Mouse (Mus musculus): Measurements from ENCODE around the gene Ctns.

The Ctns gene

DNA sequence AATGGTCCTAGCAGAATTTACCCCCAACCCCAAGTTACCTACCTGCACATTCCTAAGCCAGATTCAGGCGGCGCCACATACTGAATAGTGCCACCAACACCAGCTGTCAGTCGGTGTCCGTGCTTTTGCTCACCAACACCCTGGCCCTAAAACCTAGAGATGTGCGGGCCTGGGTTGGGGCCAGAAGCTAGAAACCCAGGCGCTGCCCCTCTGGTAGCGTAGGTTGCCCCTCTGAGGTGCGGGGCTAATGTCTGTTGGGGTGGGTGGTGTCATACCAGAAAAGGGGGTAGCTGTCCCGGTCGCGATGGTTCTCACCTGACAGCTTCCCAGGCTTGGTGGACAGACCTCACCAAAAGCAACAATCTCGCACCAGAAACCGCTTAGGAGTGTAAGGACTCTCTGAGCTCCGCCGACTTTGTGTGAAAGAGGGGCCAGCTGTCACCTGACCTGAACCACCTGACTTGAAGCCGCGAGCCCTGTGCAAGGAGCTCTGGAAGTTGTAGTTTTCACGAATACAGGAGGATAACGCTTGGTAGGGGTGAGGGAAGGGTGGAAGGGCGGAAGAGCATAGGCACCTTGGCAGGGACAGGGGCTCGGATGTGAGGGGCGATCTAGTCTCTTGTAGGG, at the start of gene Ctns:
TSS of gene Ctns (minus strand) at position 440 of the 627 bp plus-strand sequence.
- peak; percentile 75 to 79 for DNase-seq (ENCODE audit: low spot score in 2 of 2)

DNA sequence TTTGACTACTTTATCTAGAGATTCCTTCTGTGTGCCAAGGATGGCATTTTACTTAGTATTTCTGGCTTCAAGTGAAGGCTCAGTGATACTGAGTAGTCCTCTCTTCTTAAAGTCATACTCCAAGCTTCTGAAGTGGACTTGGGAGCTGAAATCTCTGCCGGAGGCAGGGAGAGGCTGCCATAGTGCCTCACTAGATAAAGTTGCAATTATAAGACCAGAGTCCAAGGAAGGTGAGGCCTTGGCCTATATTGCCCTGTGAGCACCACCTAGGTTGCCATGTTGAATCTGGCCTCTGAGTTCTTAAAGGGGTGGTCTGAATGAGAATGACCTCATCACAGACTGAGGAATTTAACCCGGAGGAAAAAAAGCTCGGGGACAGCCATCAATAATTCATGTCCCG, 43.9 kb upstream of the Ctns start:
- DNase-seq (ENCODE audit: low spot score in 2 of 2): no peak

DNA sequence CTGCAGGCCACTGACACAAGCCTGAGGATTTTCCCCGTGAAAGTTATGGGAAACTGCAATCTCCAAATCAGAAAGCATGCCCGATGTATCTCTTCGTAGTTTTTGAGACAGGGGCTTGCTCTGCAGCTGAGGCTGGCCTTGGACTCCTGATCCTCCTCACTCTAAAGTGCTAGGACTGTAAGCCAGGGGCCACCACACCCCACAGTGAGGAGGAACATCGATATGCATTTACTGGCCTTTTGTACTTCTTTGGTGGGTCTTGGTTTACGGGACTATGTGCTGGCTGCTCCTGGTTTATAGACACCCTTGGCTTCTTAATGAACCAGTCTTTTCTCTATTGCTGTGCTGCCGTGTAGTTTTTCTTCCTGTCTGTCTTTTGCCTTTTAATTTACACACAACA, 43.4 kb upstream of the Ctns start:
- DNase-seq (ENCODE audit: low spot score in 2 of 2): no peak

DNA sequence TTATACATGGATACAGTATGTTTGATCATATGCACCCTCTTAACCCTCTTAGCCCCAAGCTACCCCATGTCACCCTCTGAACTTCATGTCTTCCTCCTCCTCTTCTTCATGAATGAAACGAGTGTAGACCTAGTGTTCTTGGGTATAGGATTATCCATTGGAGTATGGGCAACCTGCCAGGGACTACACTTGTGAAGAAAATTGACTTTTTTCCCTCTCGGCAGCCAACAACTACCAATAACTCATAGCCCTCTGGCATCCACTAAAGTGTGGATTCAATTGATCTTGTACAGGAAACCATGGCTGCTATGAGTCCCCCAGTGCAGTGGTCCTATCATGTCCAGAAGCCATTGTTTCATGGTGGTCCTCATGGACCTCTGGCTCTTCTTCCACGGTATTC, 37.9 kb upstream of the Ctns start:
- DNase-seq (ENCODE audit: low spot score in 2 of 2): no peak

DNA sequence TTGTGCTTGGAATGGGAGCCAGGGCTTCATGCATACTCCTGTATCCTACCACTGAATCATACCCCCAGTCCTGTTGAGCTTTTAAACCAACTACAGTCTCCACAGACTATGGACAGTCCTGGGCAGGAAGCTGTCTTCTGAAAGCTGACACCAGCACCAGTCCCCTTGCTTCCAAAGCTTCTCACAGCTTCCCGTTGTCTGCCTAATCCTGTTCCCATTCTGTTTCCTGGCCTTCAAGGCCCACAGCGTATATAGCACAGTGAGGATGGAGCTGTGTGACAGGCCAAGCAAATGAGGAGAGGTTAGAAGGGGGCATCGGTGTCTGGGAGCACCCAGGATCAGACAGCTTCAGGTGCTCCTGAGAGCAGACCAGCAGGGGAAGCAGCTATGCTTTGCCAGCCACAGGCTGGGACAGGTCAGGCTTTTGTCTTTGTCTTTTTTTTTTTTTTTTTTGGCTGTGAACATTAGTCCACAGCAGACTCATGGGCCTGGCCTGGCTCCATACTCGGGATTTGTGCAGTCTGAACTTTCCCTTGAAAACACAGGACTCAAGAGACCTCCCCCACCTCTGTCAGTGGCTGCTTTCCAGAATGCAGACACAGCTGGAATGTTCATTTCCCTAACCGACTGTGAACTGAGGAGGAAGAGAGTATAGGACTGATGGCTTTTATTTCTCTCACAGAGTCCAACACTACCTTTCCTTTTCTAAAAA, 37.3 kb upstream of the Ctns start:
- DNase-seq (ENCODE audit: low spot score in 2 of 2): peak; percentile 71 to 75

DNA sequence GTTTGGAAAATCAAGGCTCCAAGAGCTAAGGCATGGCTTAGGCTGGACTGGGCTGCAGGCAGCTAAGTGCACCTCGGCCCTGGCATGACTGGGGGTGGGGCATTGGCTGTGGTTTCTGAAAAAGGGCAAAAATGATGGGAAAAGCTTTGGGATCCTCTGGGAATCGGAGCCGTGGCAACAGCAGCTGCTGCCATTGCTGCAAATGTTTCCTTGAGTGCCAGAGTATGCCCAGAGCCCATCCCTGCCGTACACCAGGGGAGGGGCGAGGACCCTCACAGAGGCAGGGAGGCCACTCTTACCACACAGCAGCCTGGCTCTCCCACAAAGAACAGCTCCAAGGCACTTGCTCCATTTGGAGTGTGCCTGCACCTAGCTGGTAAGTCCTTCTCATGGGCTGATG, 35.1 kb upstream of the Ctns start, which contains the start of gene Trpv1:
TSS of gene Trpv1 (plus strand) at position 301 of the 400 bp plus-strand sequence.
- no peak for DNase-seq (ENCODE audit: low spot score in 2 of 2)

DNA sequence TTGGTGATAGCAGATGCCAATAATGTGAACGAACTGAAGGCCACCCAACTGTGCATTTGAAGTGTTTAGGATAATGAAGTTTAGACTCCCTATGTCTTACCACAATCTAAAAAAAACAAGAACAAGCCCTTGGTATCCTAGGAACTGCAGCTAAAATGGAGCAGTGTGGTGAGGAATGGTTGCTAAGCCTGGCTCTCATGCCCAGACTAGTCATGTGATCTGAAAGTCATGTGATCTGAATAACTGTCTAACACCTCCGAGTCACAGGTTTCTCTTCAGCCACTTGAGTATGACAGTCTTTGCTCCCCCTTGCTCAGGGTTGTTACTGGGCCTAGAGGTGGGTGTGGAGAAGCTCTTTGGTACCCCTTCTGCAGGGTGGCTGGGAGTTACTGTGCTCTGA, 33.7 kb upstream of the Ctns start:
- no peak for DNase-seq (ENCODE audit: low spot score in 2 of 2)

DNA sequence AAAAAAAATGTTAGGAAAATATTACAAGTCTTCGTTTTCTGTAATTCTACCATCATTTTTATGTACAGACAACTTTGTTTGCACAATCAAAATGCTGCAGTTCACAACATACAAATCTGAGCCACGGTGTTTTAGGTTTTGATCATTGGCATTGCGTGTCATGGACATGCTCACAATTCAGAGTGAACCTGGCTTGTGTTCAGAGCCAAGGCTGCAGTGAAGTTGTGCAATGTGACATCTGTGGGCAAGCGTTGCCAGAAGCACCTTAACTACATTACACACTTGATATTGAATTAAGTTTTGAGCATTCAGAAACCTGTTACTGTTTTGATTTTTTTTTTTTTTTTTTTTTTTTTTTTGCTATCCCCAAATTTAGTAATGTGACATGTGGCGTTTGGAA, 31.2 kb upstream of the Ctns start:
- DNase-seq (ENCODE audit: low spot score in 2 of 2): no peak

DNA sequence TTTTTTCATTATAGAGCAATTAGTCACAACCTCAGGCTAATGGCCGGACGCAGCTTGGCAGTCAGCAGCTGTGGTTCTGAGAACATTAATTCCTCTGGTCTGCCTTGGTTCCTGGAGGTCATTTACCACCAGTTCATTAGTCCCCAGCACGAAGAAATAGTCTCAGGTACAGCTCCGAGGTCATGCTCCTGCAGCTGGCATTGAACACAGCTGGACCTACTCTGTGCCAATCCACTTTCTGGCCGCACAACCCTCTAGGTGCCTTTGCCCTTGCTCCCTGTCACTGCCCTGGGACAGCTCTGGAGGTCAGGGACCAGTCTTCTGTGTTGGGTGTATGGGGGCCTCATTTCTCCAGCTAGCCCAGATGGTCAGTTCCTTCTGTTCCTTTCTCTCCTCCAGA, 30.0 kb upstream of the Ctns start:
- DNase-seq (ENCODE audit: low spot score in 2 of 2): no peak

DNA sequence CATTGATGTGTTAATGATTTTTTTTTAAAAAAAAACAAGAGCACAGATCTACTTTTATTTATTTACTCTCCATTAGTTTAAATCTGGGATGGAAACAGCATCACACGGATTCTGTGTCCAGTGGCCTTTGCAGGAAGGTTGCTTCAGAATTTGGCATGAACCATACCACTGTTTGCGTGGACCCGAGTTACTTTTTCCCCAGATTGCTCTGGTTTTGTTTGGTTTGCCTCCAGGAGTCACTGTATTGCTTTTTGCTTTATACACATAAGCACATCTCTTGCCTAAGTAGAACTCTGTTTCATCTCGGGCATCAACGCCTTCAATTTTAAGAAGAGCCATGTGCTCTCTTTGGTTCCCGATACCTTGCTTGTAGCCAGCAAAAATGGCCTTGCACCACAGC, 27.0 kb upstream of the Ctns start:
- no peak for DNase-seq (ENCODE audit: low spot score in 2 of 2)

DNA sequence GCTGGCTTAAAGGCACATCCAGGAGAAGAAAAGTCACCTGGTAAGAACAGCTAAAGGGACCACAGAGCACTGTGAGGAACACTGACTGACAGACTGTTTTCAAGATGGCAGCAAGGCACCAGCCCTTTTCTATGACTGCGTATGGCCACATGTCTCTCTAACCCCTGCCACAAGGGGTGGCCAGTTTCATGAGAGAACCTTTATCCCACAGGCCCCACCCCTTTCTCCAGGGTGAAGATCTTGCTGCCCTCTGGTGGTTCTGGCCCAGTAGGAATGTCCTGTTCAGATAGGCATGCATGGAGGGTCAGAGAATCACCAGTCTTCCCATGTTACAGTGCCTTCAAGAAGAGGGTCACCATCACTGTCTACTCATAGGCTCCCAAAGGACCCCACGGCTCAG, 25.1 kb upstream of the Ctns start:
- no peak for DNase-seq (ENCODE audit: low spot score in 2 of 2)

DNA sequence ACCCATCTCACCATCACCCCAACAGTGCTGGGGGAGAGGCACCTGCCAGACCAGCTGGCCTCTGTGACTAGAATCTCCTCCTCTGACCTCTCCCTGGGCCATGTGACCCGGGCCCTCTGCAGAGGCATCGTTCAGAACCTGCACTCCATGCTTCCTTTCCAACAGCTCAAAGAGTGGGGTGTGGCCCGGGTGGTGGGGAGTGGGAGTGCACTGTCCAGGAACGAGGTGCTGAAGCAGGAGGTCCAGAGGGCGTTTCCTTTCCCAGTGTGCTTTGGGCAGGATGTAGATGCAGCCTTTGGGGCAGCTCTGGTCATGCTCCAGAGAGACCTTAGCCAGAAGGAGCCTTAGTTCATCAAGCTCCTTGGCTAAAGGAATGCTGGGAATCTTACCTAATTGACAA, 24.0 kb upstream of the Ctns start:
- DNase-seq (ENCODE audit: low spot score in 2 of 2): no peak

DNA sequence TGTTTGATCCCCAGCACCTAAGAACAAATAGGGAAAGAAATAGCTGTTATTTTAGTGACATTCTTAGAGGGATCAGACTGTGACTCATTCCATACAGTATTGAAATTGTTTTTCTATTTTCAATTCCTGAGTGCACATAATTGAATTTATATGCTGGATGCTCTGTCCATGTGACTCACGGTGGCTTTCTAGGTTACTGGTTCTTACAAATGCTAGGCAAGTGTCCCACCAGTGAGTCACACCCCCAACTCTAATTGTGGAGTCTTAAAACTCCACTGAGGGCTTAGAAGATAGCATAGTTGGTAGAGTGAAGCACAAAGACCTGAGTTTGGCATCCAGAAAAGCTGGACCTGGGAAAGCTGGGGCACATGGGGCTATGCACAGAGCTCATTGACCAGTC, 21.8 kb upstream of the Ctns start:
- DNase-seq (ENCODE audit: low spot score in 2 of 2): no peak

DNA sequence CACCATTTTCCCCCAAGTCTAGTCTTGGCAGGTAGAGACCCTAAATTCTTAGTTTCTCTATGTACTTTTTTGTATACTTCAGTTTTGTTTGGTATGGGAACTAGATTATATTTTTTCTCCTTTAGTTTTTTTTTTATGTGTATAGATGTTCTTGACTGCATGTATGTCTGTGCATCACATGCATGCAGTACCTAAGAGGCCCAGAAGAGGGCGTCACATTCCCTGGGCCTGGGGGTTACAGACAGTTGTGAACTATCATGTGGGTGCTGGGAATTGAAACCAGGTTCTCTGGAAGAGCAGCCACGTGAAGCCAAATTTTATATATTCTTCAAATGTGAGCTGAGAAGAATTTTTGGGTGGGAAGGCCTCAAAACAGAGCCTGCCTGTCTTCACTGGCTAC, 20.8 kb upstream of the Ctns start:
- no peak for DNase-seq (ENCODE audit: low spot score in 2 of 2)

DNA sequence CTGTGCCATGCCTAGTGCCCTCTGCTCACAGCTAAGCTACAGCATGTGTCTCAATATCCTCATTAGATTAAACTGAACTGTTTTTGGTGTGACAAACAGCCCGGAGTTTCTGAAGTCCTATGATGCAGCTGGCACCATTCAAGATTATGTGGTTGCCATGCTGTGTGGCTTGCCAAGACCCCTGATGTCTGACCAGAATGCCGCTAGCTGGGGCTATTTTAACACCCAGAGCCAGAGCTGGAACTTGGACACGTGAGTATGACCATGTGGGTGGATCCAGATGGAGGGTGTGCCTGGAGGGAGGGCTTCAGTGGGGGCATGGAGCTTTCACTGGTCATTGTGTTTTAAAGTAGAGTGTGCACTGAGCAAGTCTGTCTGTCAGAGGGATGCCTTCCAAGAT, 15.1 kb upstream of the Ctns start:
- DNase-seq (ENCODE audit: low spot score in 2 of 2): no peak

DNA sequence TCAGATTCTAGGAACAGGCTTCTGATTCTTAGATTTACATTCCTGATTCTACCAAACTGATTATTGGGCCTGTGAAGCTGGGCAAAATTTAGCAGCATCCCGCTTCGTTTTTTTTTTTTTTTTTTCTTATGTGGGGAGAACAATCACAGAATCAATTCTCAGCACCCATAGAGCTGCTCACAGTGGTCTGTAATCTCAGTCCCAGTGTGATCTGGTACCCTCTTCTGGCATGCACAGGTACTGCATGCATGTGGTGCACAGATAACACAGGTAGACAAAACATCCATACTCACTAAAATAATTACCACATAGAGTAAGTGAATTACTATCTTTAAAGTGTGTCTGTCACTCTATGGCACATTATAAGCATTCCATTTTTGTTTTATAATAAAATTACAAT, 8.8 kb upstream of the Ctns start:
- no peak for DNase-seq (ENCODE audit: low spot score in 2 of 2)

DNA sequence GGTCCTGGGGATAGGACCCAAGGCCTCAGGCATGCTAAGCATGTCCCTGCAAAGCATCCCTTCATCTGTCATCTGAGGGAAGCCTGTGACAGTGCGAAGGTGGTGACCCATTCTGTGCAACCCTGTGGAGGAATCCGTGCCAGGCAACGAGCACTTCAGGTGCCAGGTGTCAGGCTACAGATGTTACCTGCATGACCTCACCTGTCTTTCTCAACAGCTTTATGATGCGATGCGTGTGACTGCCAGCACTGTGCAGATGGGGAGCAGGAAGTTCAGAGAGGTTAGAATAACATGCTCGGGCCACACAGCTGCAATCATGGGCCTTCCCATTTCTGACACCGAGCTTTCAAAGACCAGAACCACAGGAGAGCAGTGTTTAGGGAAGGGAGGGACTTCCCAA, 6.4 kb upstream of the Ctns start:
- no peak for DNase-seq (ENCODE audit: low spot score in 2 of 2)

DNA sequence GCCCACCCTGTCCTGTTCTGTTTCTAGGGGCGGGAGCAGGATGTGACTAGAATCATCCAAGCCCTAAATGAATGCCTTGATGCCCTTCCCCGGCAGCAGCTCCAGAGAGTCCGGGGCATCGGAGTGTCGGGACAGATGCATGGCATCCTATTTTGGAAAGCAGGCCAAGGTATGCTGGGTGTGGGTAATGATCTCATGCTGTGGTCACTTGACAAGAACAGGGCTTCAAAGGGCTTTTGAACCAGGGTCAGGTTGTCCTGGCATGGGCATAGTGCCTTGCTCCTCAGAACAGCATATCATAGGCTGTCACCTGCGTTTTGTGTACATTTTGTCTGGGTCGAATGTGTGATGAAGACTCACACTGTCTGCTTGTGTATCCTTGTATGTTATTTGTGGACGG, 5.1 kb upstream of the Ctns start:
- DNase-seq (ENCODE audit: low spot score in 2 of 2): no peak

DNA sequence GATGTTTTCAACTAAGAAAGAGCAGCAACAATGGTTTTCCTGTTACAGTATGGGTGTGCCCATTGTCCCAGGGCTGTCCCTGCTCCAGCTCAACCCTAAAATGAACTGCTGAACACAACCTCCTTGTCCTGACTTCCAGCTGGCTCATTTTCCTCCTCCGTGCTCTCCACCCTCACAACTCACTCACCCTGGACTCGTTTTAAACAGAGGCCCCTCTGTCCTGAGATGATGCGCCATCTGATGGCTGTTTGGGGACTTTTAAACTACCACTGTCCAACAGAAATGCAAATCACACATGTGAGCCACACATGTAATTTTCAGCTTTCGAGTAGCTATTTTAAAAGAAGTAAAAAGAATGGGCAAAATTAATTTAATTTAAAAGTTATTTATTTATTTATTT, 2.8 kb upstream of the Ctns start:
- no peak for DNase-seq (ENCODE audit: low spot score in 2 of 2)

DNA sequence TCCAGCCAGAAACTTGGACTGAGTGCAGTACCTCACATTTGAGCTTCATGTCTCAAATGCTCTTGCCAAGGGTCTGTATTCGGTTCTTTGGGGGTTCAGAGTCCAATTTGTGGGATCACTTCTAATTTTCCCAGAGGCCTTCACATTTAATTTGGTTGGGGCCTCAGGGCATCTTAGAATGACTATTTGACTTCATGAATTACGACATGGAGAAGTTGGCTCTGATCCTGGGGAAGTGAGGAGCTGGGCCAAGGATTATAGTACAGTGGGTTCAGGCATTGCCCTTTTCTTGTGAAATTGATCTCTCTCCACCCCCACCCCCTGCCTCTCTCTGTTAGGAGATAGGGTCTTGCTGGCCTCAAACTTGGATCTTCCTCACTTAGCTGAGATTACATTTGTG, 2.2 kb upstream of the Ctns start:
- DNase-seq (ENCODE audit: low spot score in 2 of 2): no peak

DNA sequence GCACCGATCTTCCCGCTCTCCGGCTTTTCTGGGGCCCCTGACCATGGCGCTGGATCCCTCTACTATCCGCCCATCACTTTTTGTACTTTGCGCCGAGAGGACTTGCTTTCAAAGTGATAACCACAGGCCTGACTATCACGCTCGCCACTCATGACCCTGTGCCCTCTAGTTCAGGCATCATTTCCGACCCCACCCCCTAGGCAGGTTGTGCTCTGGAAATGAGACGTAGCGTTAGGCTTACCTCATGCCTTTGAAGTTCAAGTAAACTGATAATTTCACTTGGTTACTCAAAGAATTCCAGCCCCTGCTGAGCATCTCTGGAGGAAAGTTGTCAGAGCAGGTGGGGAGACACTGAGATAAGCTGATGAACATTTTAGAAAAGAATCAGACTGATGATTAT, 1.0 kb upstream of the Ctns start:
- DNase-seq (ENCODE audit: low spot score in 2 of 2): no peak

DNA sequence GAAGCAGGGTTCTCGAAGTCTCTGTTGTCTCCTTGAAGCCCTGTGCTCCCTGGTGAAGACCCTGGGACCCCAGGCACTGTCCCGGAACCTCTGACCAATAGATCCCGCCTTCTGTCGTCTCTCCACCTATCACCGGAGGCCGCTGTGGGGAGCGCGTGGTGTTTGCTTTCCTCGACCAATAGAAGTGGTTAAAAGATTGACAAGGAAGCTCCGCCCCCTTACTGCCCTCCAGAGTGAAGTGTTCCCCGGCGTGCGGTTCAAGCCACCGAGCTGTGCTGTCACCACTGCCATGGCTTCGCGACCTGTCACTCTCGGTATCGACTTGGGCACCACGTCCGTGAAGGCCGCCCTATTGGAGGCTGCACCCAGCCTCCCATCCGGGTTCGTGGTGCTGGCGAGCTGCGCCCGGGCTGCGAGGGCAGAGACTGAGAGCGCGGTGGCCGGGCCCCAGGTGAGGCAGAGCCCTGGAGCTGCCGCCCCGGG, 429 bp upstream of the Ctns start, which contains the start of gene Shpk:
TSS of gene Shpk (plus strand) at position 231 of the 483 bp plus-strand sequence.
- peak; percentile 88 to 93 for DNase-seq (ENCODE audit: low spot score in 2 of 2)

DNA sequence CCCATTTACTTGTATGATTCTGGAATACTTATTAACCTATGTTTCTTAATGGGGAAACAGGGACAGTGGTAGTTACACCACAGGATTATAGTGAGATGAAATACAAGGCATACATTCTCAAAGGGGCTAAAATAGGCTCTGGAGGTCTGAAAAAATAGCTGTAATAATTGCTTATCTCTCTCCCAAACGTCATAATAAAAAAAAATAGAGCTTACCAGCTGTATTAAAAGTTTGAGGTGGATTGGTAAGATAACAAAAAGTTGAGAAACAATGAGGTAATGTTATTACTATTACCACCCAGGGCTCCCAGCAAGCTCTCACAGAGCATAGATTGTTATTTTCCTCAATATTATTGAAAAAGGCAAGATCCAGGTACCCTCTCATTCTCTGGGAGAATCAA, 652 bp downstream of the Ctns start:
- DNase-seq (ENCODE audit: low spot score in 2 of 2): no peak

DNA sequence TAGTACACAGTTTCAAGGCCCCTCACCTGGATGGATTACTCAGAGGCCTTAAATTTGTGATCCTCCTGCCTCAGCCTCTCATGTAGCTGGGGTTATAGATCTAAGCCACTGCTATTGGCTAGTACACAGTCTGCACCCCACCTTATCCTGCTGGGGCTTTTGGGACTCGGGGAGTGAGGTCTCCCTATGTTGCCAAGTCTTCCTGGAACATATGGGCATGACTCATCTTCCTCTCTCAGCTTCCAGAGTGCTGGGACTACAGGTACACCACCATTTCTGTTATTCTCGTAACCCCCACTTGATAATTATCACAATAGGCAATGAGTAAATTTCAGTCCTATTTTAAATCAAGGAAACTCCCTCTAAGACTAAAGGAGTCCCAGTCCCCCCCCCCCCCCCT, 4.4 kb downstream of the Ctns start:
- DNase-seq (ENCODE audit: low spot score in 2 of 2): no peak
